Mouse (Mus musculus): Measurements from ENCODE around the gene Nrxn2.

GRCm38 (mm10) chr19:6446736-6447437 lies 28.4 kb downstream of the Nrxn2 start:
- TF ChIP-seq HCFC1 (IDR thresholded peaks at IDR 0.05; ENCODE audit: borderline replicate concordance, insufficient read depth, low read length) (no peak), CHD2 (IDR thresholded peaks at IDR 0.05; ENCODE audit: low read depth, low read length) (no peak)
